Comparison of ENCODE assay signal across 15 mouse cellular contexts in genomic region chr11:95833006-95833570, GRCm38 (mm10). TPM values are rescaled to one million over a fixed set of nuclear protein-coding genes. Genes with fewer than 3 reads are reported as not detected.
A peak's percentile ranks its signal among the peaks of the same experiment; 100 is the strongest.
DNase-seq lines count a peak whose midpoint lies in the region; ATAC-seq and TF ChIP-seq lines count a peak whose summit lies in the region.
"Had no signal": no experiment of that assay in that cellular context is flagged by ENCODE, and none has a peak within 500 bp of the region (broad histone marks: within the 10 kb centered on the region; RNA-seq: fewer than 3 reads in every experiment).

No protein-coding gene starts in this region.

- TF ChIP-seq POLR2A in bone marrow, adult 2 months (IDR thresholded peaks at IDR 0.05; ENCODE audit: borderline replicate concordance, control insufficient read depth, low read depth, low read length) = no peak

- H3K36me3 ChIP-seq in limb, embryonic 11.5 days (ENCODE audit: control insufficient read depth, insufficient read depth, low read length) = no peaks in the 10 kb centered on the region
- H3K36me3 ChIP-seq in limb, embryonic 10.5 days = no peaks in the 10 kb centered on the region
- H3K36me3 ChIP-seq in E14TG2a.4 (ENCODE audit: insufficient read depth, low read length) = peaks cover 15% of the 10 kb centered on the region; the same call in 1 of the 2 replicates
- no peaks in the 10 kb centered on the region for H3K36me3 ChIP-seq in forebrain, embryonic 15.5 days
- H3K36me3 ChIP-seq: neural tube, embryonic 12.5 days had no signal

- ATAC-seq in limb, embryonic 11.5 days (ENCODE audit: insufficient number of reproducible peaks, low FRiP score, low TSS enrichment, low read depth) = no peak
- ATAC-seq in forebrain, embryonic 15.5 days (replicated peaks) = no peak
- ATAC-seq: forebrain, embryonic 16.5 days had no signal

- H3K4me3 ChIP-seq in limb, embryonic 11.5 days (ENCODE audit: low read depth, low read length) = no peak overlapping the region
- H3K4me3 ChIP-seq in limb, embryonic 10.5 days = no peak overlapping the region
- H3K4me3 ChIP-seq in E14TG2a.4 (replicated peaks; ENCODE audit: low read length) = peak overlapping the region; percentile 18; the same call in 1 of the 2 replicates
- H3K4me3 ChIP-seq in bone marrow, adult 2 months (replicated peaks; ENCODE audit: control insufficient read depth, low read depth, low read length) = no peak overlapping the region
- H3K4me3 ChIP-seq in forebrain, embryonic 15.5 days = no peak overlapping the region
- H3K4me3 ChIP-seq: neural tube, embryonic 12.5 days had no signal

- no peak overlapping the region for H3K4me2 ChIP-seq in limb, embryonic 11.5 days (ENCODE audit: low read depth, severe bottlenecking)
- H3K4me2 ChIP-seq in forebrain, embryonic 15.5 days (replicated peaks) = no peak overlapping the region

- peak; percentile 38 for DNase-seq in limb, embryonic 11.5 days (ENCODE audit: low spot score)
- no peak for DNase-seq in limb, embryonic 10.5 days (ENCODE audit: low spot score)
- DNase-seq in thymus, postnatal 0 days (ENCODE audit: low spot score) = peak; percentile 79
- no peak for DNase-seq in cerebellum, adult 9-10 months
- DNase-seq: adrenal gland, postnatal 25 days; heart, adult 18-20 months; heart, postnatal 4 days; right cerebral cortex, postnatal 4 days had no signal

- no peak overlapping the region for H3K9ac ChIP-seq in limb, embryonic 11.5 days (ENCODE audit: low read length)
- H3K9ac ChIP-seq in forebrain, embryonic 15.5 days (replicated peaks) = no peak overlapping the region
- H3K9ac ChIP-seq: neural tube, embryonic 12.5 days had no signal

- no peaks in the 10 kb centered on the region for H3K9me3 ChIP-seq in limb, embryonic 11.5 days (ENCODE audit: control insufficient read depth, low read length)
- H3K9me3 ChIP-seq in limb, embryonic 10.5 days (replicated peaks) = no peaks in the 10 kb centered on the region
- H3K9me3 ChIP-seq in E14TG2a.4 (ENCODE audit: low read length) = no peaks in the 10 kb centered on the region
- no peaks in the 10 kb centered on the region for H3K9me3 ChIP-seq in forebrain, embryonic 15.5 days
- H3K9me3 ChIP-seq: neural tube, embryonic 12.5 days had no signal

- TF ChIP-seq CTCF in E14TG2a.4 (conservative IDR thresholded peaks at IDR 0.05; ENCODE audit: low read length) = no peak
- TF ChIP-seq CTCF in bone marrow, adult 2 months (IDR thresholded peaks at IDR 0.05; ENCODE audit: control insufficient read depth, insufficient read depth, low read length) = no peak

- H3K27me3 ChIP-seq in limb, embryonic 11.5 days (ENCODE audit: control insufficient read depth, insufficient read depth, low read length) = peaks cover 80% of the 10 kb centered on the region
- H3K27me3 ChIP-seq in limb, embryonic 10.5 days (ENCODE audit: low read depth, poor library complexity, severe bottlenecking) = peaks cover 100% of the 10 kb centered on the region
- H3K27me3 ChIP-seq in E14TG2a.4 (ENCODE audit: insufficient read depth, low read length) = peaks cover 96% of the 10 kb centered on the region
- H3K27me3 ChIP-seq in forebrain, embryonic 15.5 days = peaks cover 85% of the 10 kb centered on the region

- no peak overlapping the region for H3K27ac ChIP-seq in limb, embryonic 11.5 days (replicated peaks; ENCODE audit: low read depth, low read length)
- H3K27ac ChIP-seq in limb, embryonic 10.5 days = no peak overlapping the region
- peak overlapping the region; percentile 95 for H3K27ac ChIP-seq in bone marrow, adult 2 months (ENCODE audit: control insufficient read depth, insufficient read depth, low read depth, low read length, poor library complexity)
- H3K27ac ChIP-seq in forebrain, embryonic 15.5 days (replicated peaks) = no peak overlapping the region
- H3K27ac ChIP-seq: neural tube, embryonic 12.5 days had no signal

- H3K4me1 ChIP-seq in limb, embryonic 11.5 days (ENCODE audit: control insufficient read depth, insufficient read depth, low read length) = peaks cover 12% of the 10 kb centered on the region
- H3K4me1 ChIP-seq in limb, embryonic 10.5 days = peaks cover 53% of the 10 kb centered on the region
- peaks cover 71% of the 10 kb centered on the region for H3K4me1 ChIP-seq in E14TG2a.4 (replicated peaks; ENCODE audit: low read depth, low read length)
- H3K4me1 ChIP-seq in bone marrow, adult 2 months (ENCODE audit: control insufficient read depth, insufficient read depth, low read length) = peaks cover 11% of the 10 kb centered on the region
- H3K4me1 ChIP-seq in forebrain, embryonic 15.5 days = peaks cover 33% of the 10 kb centered on the region

- WGBS in limb, embryonic 11.5 days = 21% methylated on average over 8 of the region's 8 CpGs
- WGBS in limb, embryonic 10.5 days = 18% methylated on average over 8 of the region's 8 CpGs
- WGBS in bone marrow, adult 2 months = 68% methylated on average over 8 of the region's 8 CpGs
- 28% methylated on average over 8 of the region's 8 CpGs for WGBS in forebrain, embryonic 15.5 days

RNA-seq across cellular contexts. Expression of gene Gngt2, which starts 3.9 kb away (rescaled TPM):
- 8.1 and 9.8 TPM in 2 replicates for polyA plus RNA-seq in limb, embryonic 11.5 days (2014; fragmentation: Nextera tagmentation; extraction: Ambion mirVana)
- 8.9 and 9.3 TPM in 2 replicates for polyA plus RNA-seq in limb, embryonic 10.5 days (2016; fragmentation: Nextera tagmentation; extraction: Ambion mirVana)
- 38.7 and 94.0 TPM in 2 replicates for polyA plus RNA-seq in bone marrow, adult 2 months (2011; ENCODE audit: insufficient read depth, insufficient read length, low replicate concordance, missing spikeins)
- polyA plus RNA-seq in thymus, postnatal 0 days (2015; fragmentation: Nextera tagmentation; extraction: Ambion mirVana) = 92.9 and 111 TPM in 2 replicates
- polyA plus RNA-seq in forebrain, embryonic 15.5 days (2015; fragmentation: Nextera tagmentation; extraction: Ambion mirVana) = 2.5 and 2.6 TPM in 2 replicates

RNA-seq across cellular contexts. Expression of gene Phospho1, which starts 8.8 kb away (rescaled TPM):
- 0.60 TPM in 1 of 2 replicates, not detected in the other for polyA plus RNA-seq in limb, embryonic 11.5 days (2014; fragmentation: Nextera tagmentation; extraction: Ambion mirVana)
- polyA plus RNA-seq in limb, embryonic 10.5 days (2016; fragmentation: Nextera tagmentation; extraction: Ambion mirVana) = not detected in 2 replicates
- polyA plus RNA-seq in bone marrow, adult 2 months (2011; ENCODE audit: insufficient read depth, insufficient read length, low replicate concordance, missing spikeins) = 18.9 and 23.4 TPM in 2 replicates
- 0.36 and 0.46 TPM in 2 replicates for polyA plus RNA-seq in thymus, postnatal 0 days (2015; fragmentation: Nextera tagmentation; extraction: Ambion mirVana)
- polyA plus RNA-seq in forebrain, embryonic 15.5 days (2015; fragmentation: Nextera tagmentation; extraction: Ambion mirVana) = 0.23 TPM in 1 of 2 replicates, not detected in the other
- polyA plus RNA-seq: activated CD4-positive, CD25-positive, alpha-beta regulatory T cell, adult 4 months; forebrain, embryonic 16.5 days; neural tube, embryonic 12.5 days; stomach, embryonic 14.5 days had no signal

RNA-seq across cellular contexts. Expression of gene Abi3, which starts 9.2 kb away (rescaled TPM):
- 1.4 and 2.8 TPM in 2 replicates for polyA plus RNA-seq in limb, embryonic 11.5 days (2014; fragmentation: Nextera tagmentation; extraction: Ambion mirVana)
- polyA plus RNA-seq in limb, embryonic 10.5 days (2016; fragmentation: Nextera tagmentation; extraction: Ambion mirVana) = 4.0 and 4.4 TPM in 2 replicates
- polyA plus RNA-seq in bone marrow, adult 2 months (2011; ENCODE audit: insufficient read depth, insufficient read length, low replicate concordance, missing spikeins) = 18.6 and 39.0 TPM in 2 replicates
- 181 and 185 TPM in 2 replicates for polyA plus RNA-seq in thymus, postnatal 0 days (2015; fragmentation: Nextera tagmentation; extraction: Ambion mirVana)
- 1.7 and 2.0 TPM in 2 replicates for polyA plus RNA-seq in forebrain, embryonic 15.5 days (2015; fragmentation: Nextera tagmentation; extraction: Ambion mirVana)

Comparison
In these comparisons a context has a peak if more than half of its experiments do, and no peak if none do; other contexts are left out.
1. DNase-seq: peak in limb, embryonic 11.5 days (single experiment) and thymus, postnatal 0 days (single experiment); none in limb, embryonic 10.5 days (single experiment) and cerebellum, adult 9-10 months (single experiment).
2. RNA of gene Phospho1, which starts 8.8 kb away (polyA plus RNA-seq): 18.9 to 23.4 TPM in bone marrow, adult 2 months; 0.60 TPM in limb, embryonic 11.5 days, 0.36 to 0.46 TPM in thymus, postnatal 0 days, 0.23 TPM in forebrain, embryonic 15.5 days and not detected in limb, embryonic 10.5 days; every median in the first group is over 10 times any median in the second.